Mouse (Mus musculus): Measurements from ENCODE around the gene Arpp21.
A peak's percentile ranks its signal among the peaks of the same experiment; 100 is the strongest.

The Arpp21 gene

GRCm38 (mm10) chr9:112230716-112231361 lies 4.9 kb downstream of the Arpp21 start:
- no peak for DNase-seq

DNA sequence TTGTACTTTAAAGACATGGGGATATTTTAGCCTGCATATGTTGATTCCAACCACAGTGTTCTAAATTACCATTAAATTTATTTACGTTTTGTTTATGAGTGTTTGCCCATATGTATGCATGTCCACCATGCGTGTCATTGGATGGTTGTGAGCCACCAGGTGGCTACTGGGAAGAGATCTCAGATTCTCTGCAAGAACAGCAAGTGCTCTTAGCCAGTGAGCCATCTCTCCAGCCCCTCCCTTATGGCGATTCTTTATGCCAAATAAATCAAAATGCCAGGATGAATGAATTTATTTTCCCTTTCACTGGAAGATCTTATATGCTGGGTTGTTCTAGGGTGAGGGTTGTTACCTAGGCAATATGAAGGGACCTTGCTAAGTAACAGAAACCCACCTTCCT lies 7.3 kb downstream of the Arpp21 start:
- no peak for DNase-seq

GRCm38 (mm10) chr9:112227174-112227573 lies 8.6 kb downstream of the Arpp21 start:
- DNase-seq = no peak

GRCm38 (mm10) chr9:112226511-112226910 lies 9.2 kb downstream of the Arpp21 start:
- no peak for DNase-seq

DNA sequence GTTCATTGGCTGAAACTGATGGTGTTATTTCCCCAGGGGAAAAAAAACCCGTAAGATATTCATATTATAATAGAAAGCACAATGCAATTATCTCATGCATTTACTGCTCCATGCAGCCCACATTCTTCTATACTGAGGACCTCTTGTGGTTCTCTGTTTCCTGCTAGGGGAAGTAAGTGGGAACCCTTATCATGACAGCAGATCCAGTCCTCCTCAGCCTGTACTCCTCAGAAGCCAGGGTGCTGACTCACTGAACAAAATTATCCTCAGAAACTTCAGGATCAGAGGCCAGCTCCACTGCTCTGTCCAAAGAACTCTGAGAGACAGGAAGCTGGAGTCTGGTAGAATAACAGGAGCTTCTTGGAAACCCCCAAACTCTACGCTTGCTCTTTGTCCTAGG lies 10.7 kb downstream of the Arpp21 start:
- DNase-seq = no peak

DNA sequence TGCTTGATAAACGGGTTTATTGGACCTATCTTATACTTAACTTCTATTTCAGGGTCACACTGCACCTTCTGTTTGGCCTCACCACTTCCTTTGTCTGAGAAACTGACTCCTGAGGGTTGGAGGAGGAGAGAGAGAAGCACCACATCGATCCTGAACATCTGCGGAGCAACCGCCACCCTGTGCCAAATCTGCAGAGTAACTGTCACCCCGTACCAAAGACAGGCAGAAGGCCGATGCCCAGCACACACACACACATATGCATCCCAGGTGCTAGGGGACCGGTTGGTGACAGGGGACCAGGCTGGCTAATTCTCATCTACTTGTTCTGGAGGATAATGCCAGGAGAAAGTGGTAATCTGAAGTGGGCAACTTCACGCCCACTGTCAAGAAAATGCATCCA lies 16.4 kb downstream of the Arpp21 start:
- DNase-seq = peak; percentile 66 to 80

DNA sequence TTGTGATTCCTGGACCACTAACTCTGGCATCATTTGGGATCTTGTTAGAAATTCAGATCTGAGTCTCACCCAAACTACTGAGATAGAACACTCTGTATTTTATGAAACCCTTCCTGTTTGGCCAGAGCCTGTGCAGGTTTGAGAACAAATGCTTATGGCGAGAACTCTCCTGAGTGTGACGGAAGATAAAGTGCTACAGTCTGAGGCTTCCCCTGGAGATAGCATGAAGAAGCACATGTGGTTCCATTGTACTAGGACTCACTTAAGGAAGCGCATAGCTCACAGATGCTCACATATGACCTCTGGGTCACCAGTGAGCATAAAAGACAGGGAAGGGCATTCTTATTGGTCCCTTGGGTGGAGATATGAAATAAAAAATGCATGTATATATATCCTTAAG lies 17.5 kb downstream of the Arpp21 start:
- no peak for DNase-seq

DNA sequence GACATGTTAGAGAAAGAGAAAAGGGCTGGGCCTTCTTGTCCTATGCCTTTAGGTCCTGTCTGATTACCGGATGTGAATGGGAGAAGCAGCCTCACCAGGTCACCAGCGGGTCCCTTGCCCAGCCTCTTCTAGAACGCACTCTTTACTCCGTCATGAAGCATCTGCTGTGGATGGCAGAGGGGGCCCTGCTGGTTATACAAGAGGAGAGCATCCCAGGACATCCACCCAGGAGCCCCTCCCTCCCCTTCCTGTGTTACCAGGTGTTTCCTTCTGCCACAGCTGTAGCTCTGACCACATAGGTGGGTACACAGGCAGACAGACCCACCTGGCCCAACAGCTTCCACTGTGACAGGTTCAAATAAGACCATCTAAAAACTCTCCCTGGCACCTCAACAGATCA lies 18.6 kb downstream of the Arpp21 start:
- DNase-seq = peak; percentile 73 to 89

DNA sequence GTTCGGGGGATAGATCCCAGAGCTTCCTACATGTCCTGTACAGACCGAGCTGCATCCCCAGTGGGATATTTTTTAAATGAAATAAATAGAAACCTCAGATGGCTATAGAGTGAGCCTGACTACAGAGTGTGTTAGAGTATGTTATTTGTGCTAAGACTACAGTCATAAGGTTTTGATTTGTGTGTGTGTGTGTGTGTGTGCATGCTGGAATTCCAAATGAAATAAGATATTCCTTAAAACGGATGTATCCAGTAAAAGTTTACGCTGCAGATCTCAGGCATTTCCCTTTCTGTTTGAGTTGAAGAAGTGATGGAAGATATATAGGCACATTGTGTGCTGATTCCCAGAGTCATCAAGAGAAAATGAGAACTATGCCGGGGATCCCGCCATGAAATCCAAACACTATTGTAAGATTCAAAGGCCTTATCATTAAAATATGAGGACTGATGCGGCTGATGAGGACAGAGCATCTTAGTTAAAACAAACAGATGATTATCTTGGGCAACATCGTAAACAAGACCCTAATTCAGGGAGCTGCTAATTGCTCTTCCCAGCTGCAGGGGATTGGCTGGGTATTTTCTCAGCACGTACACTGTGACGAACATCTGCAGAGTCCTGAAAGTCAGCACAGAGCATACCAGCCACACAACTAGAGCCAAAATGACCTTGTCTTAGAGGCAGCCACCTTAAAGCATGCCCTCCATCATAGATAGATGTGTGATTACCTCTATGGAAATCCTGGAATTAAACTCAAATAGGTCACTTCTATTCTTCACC lies 20.5 kb downstream of the Arpp21 start:
- DNase-seq = no peak

DNA sequence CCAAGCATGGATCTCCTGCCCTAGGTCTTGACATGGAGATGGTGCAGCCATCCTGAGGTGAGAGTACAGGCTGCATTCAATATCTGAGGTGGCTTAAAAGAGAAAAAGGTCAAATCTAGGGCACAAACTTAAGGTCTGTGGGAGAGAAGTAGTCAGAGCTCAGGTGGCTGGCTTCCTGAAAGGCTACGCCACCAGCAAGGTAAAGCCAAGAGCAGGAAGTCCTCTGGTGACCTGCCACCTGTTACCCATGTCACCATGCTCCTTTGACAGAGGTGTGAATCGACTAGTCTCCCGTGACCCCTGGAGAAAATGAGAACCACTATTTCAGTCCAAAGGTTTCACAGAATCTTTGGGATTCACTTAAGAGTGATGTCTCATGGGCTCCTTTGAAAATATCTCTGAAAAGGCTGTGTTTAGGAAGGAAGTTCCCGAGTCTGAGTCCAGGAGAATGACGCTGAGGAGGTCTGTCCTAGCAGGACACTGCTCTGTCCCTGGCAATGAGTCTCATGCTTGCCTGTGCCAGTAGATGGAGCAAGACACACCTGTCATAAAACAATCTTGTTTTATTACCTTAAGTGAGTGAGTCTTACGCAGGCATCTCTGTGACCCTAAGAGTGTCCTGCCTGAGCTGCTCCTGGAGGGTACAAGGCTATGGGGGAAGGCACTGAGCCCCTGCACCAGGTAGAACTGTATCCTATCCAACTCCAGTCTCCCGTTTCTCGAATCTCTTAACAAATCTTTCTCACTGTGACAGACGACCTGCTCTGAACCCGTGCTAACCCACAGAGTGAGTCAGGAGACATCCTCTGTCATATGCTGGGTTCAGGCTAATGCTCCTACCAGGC lies 22.1 kb downstream of the Arpp21 start:
- DNase-seq = no peak

GRCm38 (mm10) chr9:112209803-112210202 lies 25.9 kb downstream of the Arpp21 start:
- no peak for DNase-seq

DNA sequence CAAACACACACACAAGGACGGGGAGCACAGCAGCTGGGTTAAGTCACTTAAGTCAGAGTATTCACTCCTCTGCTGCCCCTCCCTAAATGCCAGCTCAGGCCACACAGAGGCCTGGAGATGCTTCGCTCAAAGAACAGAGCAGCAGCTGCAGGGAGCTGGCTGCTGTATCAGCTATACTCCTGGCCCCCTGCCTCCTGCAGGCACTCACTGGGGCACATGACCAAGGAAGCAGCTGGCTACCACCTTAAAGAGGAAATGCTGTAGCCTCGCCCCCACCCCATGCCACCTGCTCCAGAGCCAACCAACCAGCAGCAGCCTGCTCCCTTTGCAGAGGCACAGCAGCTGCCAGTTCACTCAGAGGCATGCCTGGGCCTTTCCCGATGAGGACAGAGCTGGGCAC lies 28.0 kb downstream of the Arpp21 start:
- DNase-seq = peak; percentile 90 to 94

GRCm38 (mm10) chr9:112198296-112198695 lies 37.4 kb downstream of the Arpp21 start:
- no peak for DNase-seq

GRCm38 (mm10) chr9:112194049-112194448 lies 41.7 kb downstream of the Arpp21 start:
- no peak for DNase-seq

GRCm38 (mm10) chr9:112189394-112189793 lies 46.3 kb downstream of the Arpp21 start:
- DNase-seq = no peak

DNA sequence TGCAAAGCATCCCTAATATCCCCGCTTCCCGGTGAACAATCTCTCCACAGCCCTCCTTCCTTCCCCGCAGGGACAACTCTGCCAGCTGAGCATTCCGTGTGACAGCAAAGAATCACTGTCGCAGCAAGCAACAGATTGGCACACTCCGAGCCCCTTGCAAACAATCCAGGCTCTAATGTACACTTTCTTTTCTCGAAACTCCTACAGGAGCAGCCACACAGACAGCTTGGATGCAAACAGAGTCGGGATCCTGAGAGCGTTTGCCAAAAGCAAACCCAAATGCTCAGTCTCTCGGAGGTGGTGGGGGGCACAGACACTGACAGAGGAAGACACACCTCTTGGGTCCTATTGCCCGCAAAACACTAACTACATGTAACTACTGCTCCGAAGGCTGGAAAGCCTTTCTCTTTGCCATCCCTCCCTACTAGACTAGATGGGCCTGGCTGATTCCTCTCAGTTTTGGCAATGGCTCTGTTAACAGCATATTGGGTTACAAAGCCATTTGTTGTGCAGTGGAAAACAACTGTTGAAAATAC lies 47.3 kb downstream of the Arpp21 start:
- no peak for DNase-seq

- DNase-seq = no peak
Measured at GRCm38 (mm10) chr9:112187667-112188066, 48.1 kb downstream of the Arpp21 start.

- DNase-seq = peak; percentile 34 to 45
Measured at GRCm38 (mm10) chr9:112186336-112187305, 49.1 kb downstream of the Arpp21 start.

- DNase-seq = no peak
Measured at GRCm38 (mm10) chr9:112185746-112186145, 50.0 kb downstream of the Arpp21 start.

DNA sequence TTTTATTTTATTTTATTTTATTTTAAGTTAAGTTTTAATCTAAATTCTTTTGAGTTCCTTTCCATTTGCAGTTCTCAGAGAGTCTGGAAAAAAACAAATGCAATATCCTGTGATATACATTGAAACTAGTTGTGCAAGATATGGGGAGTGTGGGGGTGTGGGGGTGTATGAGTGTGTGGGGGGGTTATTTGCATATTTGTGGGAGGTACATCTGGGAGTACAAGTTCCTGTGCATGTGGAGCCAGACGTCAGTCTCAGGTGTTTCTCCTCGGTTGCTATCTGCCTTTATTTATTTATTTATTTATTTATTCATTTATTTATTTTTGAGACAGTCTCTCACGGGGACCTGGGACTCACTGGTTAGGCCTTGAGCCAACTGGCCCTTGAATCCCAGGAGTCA lies 53.0 kb downstream of the Arpp21 start:
- DNase-seq = no peak

- no peak for DNase-seq
Measured at GRCm38 (mm10) chr9:112180006-112180405, 55.7 kb downstream of the Arpp21 start.

DNA sequence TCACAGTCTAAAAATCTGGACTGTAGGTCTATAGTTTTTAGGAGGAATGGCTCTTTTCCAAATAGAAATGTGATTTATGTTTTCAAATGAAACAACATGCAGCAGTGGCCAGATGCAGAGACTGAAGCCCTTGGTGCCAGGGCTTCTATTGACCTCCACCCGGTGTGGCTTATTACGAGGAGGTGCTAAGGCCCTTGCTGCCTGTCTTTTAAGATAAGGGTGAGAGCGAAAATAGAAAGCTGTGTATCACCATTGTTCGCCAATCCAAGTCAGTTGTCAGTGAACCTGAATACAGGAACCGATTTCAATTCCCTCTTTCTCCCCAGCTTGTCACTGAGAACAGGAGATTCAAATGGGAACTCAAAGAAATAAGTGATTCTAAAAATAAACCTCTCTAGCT lies 57.3 kb downstream of the Arpp21 start:
- no peak for DNase-seq
